Mouse (Mus musculus): Measurements from ENCODE around the gene Gm10600.
"Not testable (repeated sequence)": the region's sequence is repeated elsewhere in the genome, so short reads cannot be mapped to it uniquely, and the experiment has no call there.

Gm10600 gene

GRCm38 (mm10) chr4:42240339-42240738, at the start of gene Gm10600:
Gene Gm10600 (plus strand): TSS chr4:42240639.
- not testable (repeated sequence) for DNase-seq (ENCODE audit: low read depth, low spot score)

- DNase-seq (ENCODE audit: low read depth, low spot score), result not testable (repeated sequence)
Measured at GRCm38 (mm10) chr4:42255467-42255866, 15.0 kb downstream of the Gm10600 start, which contains the start of gene Ccl21b. Gene Ccl21b (plus strand): TSS chr4:42255767.
